Mouse (Mus musculus) myocyte (in vitro differentiated cells): ENCODE data around the gene Micu1.

Experiments
- POLR2A ChIP-seq: IDR thresholded peaks from one replicate; pipeline ENCODE4 v1.6.1; 2011; ENCODE audit warnings: low read depth, mild to moderate bottlenecking, control low read depth, moderate library complexity; ENCODE audit not compliant: insufficient read length
- REST ChIP-seq: IDR thresholded peaks from one replicate; pipeline ENCODE4 v1.6.1; 2011; ENCODE audit warnings: mild to moderate bottlenecking, control low read depth, moderate library complexity; ENCODE audit not compliant: insufficient read depth, insufficient read length
- TCF12 ChIP-seq: IDR thresholded peaks from one replicate; pipeline ENCODE4 v1.6.1; 2011; ENCODE audit warnings: mild to moderate bottlenecking, control low read depth; ENCODE audit not compliant: poor library complexity, insufficient read depth, severe bottlenecking

DNA sequence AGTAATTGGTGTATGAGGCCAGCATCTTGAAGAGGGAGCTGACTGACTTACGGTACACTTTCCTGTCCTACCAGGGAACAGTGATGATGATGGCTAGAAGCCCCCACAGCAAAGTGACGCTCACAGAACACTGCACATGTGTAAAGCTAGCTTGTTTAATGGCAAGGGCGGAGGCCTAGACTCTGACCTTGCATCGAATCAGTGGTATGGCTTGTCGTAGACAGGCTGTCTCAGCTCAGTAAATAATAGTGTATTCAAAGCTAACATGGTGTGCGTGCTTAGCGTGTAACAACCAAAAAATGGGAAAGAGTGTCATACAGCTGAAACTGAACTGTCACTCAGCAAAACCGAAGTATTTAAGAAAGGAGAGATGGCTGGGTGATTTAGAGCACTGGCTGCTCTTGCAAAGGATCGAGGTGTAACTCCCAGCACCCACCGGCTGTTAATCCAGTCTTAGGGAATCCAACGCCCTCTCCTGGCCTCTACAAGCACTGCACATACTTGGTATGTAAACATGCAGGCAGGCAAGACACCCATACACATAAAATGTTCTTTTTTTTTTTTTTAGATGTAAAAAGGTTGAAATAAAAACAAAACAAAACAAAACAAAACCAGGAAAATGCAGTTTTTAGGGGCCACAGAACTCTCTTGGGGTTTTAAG, 85.0 kb downstream of the Micu1 start:
- TF ChIP-seq POLR2A (no peak), TCF12 (no peak), REST (no peak)
